Mouse (Mus musculus) hindbrain, embryonic 11.5 days (tissue): Measurements from ENCODE around the gene Dstyk. TPM values are rescaled to one million over a fixed set of nuclear protein-coding genes. Genes with fewer than 3 reads are reported as not detected.
A peak's percentile ranks its signal among the peaks of the same experiment; 100 is the strongest.

Experiments used
- ATAC-seq: fragments of 200-750 bp; cut with Nextera tagmentation; 2 replicates; pipeline ENCODE4 v1.8.0; 2017; ENCODE audit warnings: mild to moderate bottlenecking, moderate TSS enrichment, moderate library complexity; ENCODE audit not compliant: low FRiP score
- DNase-seq: peaks from one replicate; pipeline ENCODE4 v3.0.0-alpha.2; 2015; ENCODE audit warnings: low spot score
- H3K27ac ChIP-seq: fragments of 300-500 bp; sonication (generic); 2 replicates; pipeline ENCODE4 v1.5.1; 2014; ENCODE audit warnings: mild to moderate bottlenecking, low read depth, low read length
- H3K27me3 ChIP-seq: fragments of 300-500 bp; sonication (generic); 2 replicates; pipeline ENCODE4 v1.6.1; 2014; ENCODE audit warnings: mild to moderate bottlenecking, low read length, moderate library complexity, mixed read lengths; ENCODE audit not compliant: control insufficient read depth, insufficient read depth
- H3K36me3 ChIP-seq: fragments of 300-500 bp; sonication (generic); 2 replicates; pipeline ENCODE4 v1.6.1; 2014; ENCODE audit warnings: mild to moderate bottlenecking, low read length, moderate library complexity, mixed read lengths; ENCODE audit not compliant: control insufficient read depth, insufficient read depth
- H3K4me1 ChIP-seq: fragments of 300-500 bp; sonication (generic); replicated peaks from 2 replicates; pipeline ENCODE4 v1.6.1; 2014; ENCODE audit warnings: low read length, mixed read lengths; ENCODE audit not compliant: control insufficient read depth, insufficient read depth
- H3K4me2 ChIP-seq: fragments of 300-500 bp; sonication (generic); replicated peaks from 2 replicates; pipeline ENCODE4 v1.6.1; 2014; ENCODE audit warnings: mild to moderate bottlenecking, low read depth, low read length
- H3K4me3 ChIP-seq: fragments of 300-500 bp; sonication (generic); 2 replicates; pipeline ENCODE4 v1.5.1; 2014; ENCODE audit warnings: low read depth, low read length
- H3K9ac ChIP-seq: fragments of 300-500 bp; sonication (generic); 2 replicates; pipeline ENCODE4 v1.6.1; 2014; ENCODE audit warnings: low read depth, low read length
- H3K9me3 ChIP-seq: fragments of 300-500 bp; sonication (generic); 2 replicates; pipeline ENCODE4 v1.6.1; 2016; ENCODE audit warnings: low read length; ENCODE audit not compliant: control insufficient read depth
- WGBS: fragments of 180-500 bp; shearing (Covaris S2); extraction: QIAGEN DNeasy Blood & Tissue Kit; methylation state at CpG from one replicate; pipeline ENCODE4 v1.1.7; 2014; 5-methylcytosine and 5-hydroxymethylcytosine counted together
- polyA plus RNA-seq: library from polyadenylated mRNA; unstranded; fragments of >200 nt; fragmentation: Nextera tagmentation; extraction: Ambion mirVana; gene quantifications from 2 replicates; pipeline ENCODE4 v1.2.1, GENCODE M21; 2014

Gene Dstyk
- polyA plus RNA-seq, result 11.5 and 12.3 TPM in 2 replicates

- Histone ChIP-seq H3K27me3 (no peaks in the 10 kb centered on the region), H3K4me2 (peak within 1 kb of the TSS; percentile 57), H3K4me1 (no peaks in the 10 kb centered on the region; the same call in 1 of the 2 replicates), H3K9me3 (no peaks in the 10 kb centered on the region), H3K36me3 (no peaks in the 10 kb centered on the region), H3K9ac (peak within 1 kb of the TSS; percentile 79), H3K27ac (peak within 1 kb of the TSS; percentile 87), H3K4me3 (peak within 1 kb of the TSS; percentile 54)
- peak; percentile 97 for ATAC-seq
- DNase-seq, result peak; percentile 94
- WGBS, result under 1% methylated on average over 83 of the region's 85 CpGs
Observed at GRCm38 (mm10) chr1:132417319-132418251, at the start of gene Dstyk. Gene Dstyk, plus strand, starts transcription at chr1:132417555.

- Histone ChIP-seq H3K27ac (no peak overlapping the region), H3K4me2 (no peak overlapping the region), H3K4me1 (peaks cover 16% of the 10 kb centered on the region), H3K9ac (no peak overlapping the region), H3K9me3 (no peaks in the 10 kb centered on the region), H3K36me3 (no peaks in the 10 kb centered on the region), H3K4me3 (no peak overlapping the region), H3K27me3 (no peaks in the 10 kb centered on the region)
- ATAC-seq (peak; percentile 77), DNase-seq (peak; percentile 89)
- WGBS, result 40% methylated on average over 7 of the region's 7 CpGs
Observed at GRCm38 (mm10) chr1:132367692-132368506, 49.5 kb upstream of the Dstyk start.

- H3K9ac ChIP-seq, result no peak overlapping the region
- DNase-seq (no peak), ATAC-seq (no peak)
- H3K27ac ChIP-seq, result peak overlapping the region; percentile 51
- H3K4me1 ChIP-seq, result peaks cover 21% of the 10 kb centered on the region
- no peak overlapping the region for H3K4me2 ChIP-seq
- H3K27me3 ChIP-seq, result no peaks in the 10 kb centered on the region
- H3K4me3 ChIP-seq, result no peak overlapping the region
- H3K36me3 ChIP-seq, result 0 out of 2 replicates have a peak, but pooled peaks cover 2% of the 10 kb centered on the region
- 82% methylated on average over 9 of the region's 9 CpGs for WGBS
- no peaks in the 10 kb centered on the region for H3K9me3 ChIP-seq
Observed at GRCm38 (mm10) chr1:132370681-132371173, 46.6 kb upstream of the Dstyk start.

GRCm38 (mm10) chr1:132371298-132372081, 45.9 kb upstream of the Dstyk start:
- no peak; the same call in 1 of the 2 replicates for ATAC-seq
- Histone ChIP-seq H3K36me3 (0 out of 2 replicates have a peak, but pooled peaks cover 2% of the 10 kb centered on the region), H3K4me1 (peaks cover 21% of the 10 kb centered on the region), H3K9ac (peak overlapping the region; percentile 25; the same call in 1 of the 2 replicates), H3K27ac (peak overlapping the region; percentile 55), H3K4me2 (no peak overlapping the region), H3K27me3 (no peaks in the 10 kb centered on the region), H3K4me3 (no peak overlapping the region), H3K9me3 (no peaks in the 10 kb centered on the region)
- WGBS, result 47% methylated on average over 8 of the region's 8 CpGs
- DNase-seq, result no peak

GRCm38 (mm10) chr1:132372354-132372753, 45.0 kb upstream of the Dstyk start:
- no peak overlapping the region for H3K4me3 ChIP-seq
- DNase-seq (peak; percentile 39), ATAC-seq (peak; percentile 29; the same call in 1 of the 2 replicates)
- WGBS, result 71% methylated on average over 5 of the region's 5 CpGs
- no peaks in the 10 kb centered on the region for H3K9me3 ChIP-seq
- no peak overlapping the region; the same call in 1 of the 2 replicates for H3K9ac ChIP-seq
- 0 out of 2 replicates have a peak, but pooled peaks cover 2% of the 10 kb centered on the region for H3K36me3 ChIP-seq
- peaks cover 18% of the 10 kb centered on the region for H3K4me1 ChIP-seq
- H3K27me3 ChIP-seq, result no peaks in the 10 kb centered on the region
- H3K4me2 ChIP-seq, result no peak overlapping the region
- H3K27ac ChIP-seq, result peak overlapping the region; percentile 55

- Histone ChIP-seq H3K9ac (peak overlapping the region; percentile 19; the same call in 1 of the 2 replicates), H3K9me3 (no peaks in the 10 kb centered on the region), H3K27ac (peak overlapping the region; percentile 55), H3K4me3 (no peak overlapping the region), H3K4me2 (no peak overlapping the region), H3K36me3 (0 out of 2 replicates have a peak, but pooled peaks cover 2% of the 10 kb centered on the region), H3K27me3 (no peaks in the 10 kb centered on the region), H3K4me1 (peaks cover 18% of the 10 kb centered on the region)
- 94% methylated on average over 6 of the region's 6 CpGs for WGBS
- ATAC-seq, result no peak
- DNase-seq, result no peak
Observed at GRCm38 (mm10) chr1:132372896-132373534, 44.3 kb upstream of the Dstyk start.

GRCm38 (mm10) chr1:132374140-132374872, 43.0 kb upstream of the Dstyk start:
- Histone ChIP-seq H3K36me3 (peaks cover 6% of the 10 kb centered on the region; the same call in 1 of the 2 replicates), H3K4me1 (peaks cover 18% of the 10 kb centered on the region)
- DNase-seq, result no peak

More at GRCm38 (mm10) chr1:132374140-132374872, 43.0 kb upstream of the Dstyk start:
- Histone ChIP-seq H3K4me3 (no peak overlapping the region), H3K27me3 (no peaks in the 10 kb centered on the region), H3K9me3 (no peaks in the 10 kb centered on the region), H3K4me2 (no peak overlapping the region), H3K27ac (peak overlapping the region; percentile 49; the same call in 1 of the 2 replicates), H3K9ac (no peak overlapping the region)
- WGBS, result 50% methylated on average over 5 of the region's 5 CpGs
- 0 out of 2 replicates have a peak, but pooled peaks have one; percentile 29 for ATAC-seq
